Mouse (Mus musculus): Measurements from ENCODE around the gene Kera.

DNA sequence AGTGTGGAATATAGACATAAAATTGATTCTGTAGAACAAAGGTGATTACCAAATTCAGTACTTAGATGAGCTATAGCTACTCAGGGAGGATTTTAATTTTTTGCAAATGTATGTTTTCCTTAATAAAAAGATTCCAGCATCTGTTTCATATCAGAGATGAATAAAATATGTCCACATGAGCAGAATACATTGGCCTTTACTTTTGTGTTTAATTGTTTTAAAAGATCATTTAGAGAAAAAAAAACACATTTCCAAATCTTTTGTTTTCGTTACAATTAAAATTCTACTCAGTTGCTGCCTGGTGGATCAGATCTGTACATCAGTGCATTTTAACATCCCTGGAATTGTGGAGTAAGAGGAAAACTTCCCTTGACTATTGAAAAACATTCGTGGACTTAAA is at the start of gene Kera:
- TF ChIP-seq POLR2A (IDR thresholded peaks at IDR 0.05; ENCODE audit: control insufficient read depth in 1 of 2, insufficient read depth in 1 of 2, low read depth in 1 of 2, low read length in 2 of 2, poor library complexity in 1 of 2) (no peak), TCF12 (IDR thresholded peaks at IDR 0.05; ENCODE audit: low read depth, low read length) (no peak)

Measured in MEL (cell line).